Mouse (Mus musculus) T-helper 17 cell (primary cell): ENCODE data around the gene Pgls.

Experiments used
- in situ Hi-C, 2 experiments: fragments of 300-600 bp; cut with MboI, MseI; formaldehyde crosslinking; loops; 1 replicate in 1 of 2; 2 replicates in 1 of 2; pipeline ENCODE4 v1.15.1; 2025; ENCODE audit warnings: high pct_unique_total_duplicates in 2 of 2

The Pgls gene

DNA sequence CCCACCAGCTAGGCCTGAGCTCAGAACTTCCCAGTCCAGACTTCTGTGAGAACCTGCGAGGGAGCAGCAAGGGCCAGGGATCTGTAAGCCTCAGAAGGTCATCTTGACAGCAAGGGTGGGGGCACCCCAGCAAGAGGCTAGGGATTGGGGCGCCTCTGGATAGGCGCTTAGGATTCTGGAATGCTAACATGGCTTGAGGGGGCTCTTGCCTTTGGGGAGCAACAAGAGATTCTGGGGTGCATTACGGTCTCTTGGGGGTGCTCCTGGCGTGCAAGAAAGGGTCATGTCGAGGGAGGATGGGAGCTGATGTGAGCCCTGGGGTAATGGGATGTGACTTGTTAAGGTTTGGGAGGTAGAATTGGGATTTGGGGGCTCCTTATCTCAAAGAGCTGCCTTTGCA lies 23.0 kb upstream of the Pgls start:
- in situ Hi-C loops, result loop anchor here in 1 of 2 experiments (10.0 kb wide), 1 partner anchor 96 kb away; no protein-coding TSS in a partner anchor

DNA sequence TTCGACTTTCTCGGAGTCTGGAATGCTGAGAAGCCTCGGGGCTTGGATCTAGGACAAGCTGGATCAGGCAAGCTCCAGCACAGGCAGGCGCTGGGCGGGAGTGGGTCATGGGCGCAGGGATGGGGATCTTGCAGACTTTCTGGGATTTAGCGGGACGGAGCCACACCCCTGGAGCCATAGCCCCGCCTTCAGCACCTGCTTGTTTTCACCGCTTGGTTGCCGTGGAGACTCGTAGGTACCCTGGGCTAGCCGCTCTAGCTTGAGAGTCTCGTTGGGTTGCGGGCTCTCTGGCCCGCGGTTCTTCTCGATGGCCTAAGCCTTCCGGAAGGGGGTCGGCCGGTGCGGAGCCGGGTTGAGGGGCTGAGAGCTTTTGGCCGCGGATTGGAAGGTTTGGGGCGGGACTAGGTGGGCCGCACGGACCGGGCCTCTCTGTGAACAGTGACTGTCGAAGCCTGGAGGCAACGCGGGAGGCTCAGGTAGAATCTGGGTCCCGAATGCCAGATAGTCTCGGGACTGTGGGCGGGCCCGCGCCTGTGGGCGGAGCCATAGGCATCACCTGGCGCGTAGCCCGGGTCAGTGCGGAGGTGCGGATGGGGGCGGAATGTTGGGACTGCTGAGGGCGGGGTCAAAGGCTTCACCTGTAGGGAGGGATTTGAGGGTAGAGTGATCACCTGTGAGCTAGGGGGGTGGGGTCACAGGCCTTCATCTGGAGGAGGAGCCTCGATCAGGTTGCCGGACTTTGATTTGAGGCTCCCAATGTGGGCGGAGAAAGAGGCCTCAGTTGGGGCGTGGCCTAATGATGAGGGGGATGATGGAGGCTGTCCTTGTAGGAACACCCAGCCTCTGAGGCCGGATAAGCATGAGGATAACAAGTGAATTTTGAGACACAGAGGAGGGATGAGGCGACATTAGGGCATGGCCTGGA lies 22.3 kb upstream of the Pgls start:
- in situ Hi-C loops, result loop anchor here in 1 of 2 experiments (10.0 kb wide), 1 partner anchor 95 kb away; no protein-coding TSS in a partner anchor

- in situ Hi-C loops, result no loop called here
These were observed 21.6 kb upstream of the Pgls start for GRCm38 (mm10) chr8:71570291-71570954.

- in situ Hi-C loops, result no loop called here
These were observed 19.9 kb upstream of the Pgls start for GRCm38 (mm10) chr8:71572077-71572476.

- in situ Hi-C loops, result no loop called here
These were observed 18.9 kb upstream of the Pgls start for GRCm38 (mm10) chr8:71572847-71573633.

- in situ Hi-C loops, result no loop called here
These were observed 17.6 kb upstream of the Pgls start for GRCm38 (mm10) chr8:71574426-71574825.

DNA sequence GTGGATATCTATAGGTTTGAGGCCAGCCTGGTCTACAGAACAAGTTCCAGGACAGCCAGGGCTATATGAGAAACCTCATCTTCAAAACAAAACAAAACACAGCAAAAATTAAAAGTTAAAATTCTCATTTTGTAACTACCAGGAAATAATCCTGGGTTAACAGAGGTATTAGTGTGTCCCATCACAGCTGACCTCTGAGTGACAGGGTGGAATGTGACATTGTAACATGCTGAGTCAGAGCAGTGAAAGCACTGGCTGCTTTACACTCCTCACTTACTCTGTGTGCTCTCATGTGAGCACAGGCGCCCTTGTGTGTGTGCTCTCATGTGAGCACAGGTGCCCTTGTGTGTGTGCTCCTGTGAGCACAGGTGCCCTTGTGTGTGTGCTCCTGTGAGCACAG lies 17.0 kb upstream of the Pgls start:
- in situ Hi-C loops, result no loop called here

DNA sequence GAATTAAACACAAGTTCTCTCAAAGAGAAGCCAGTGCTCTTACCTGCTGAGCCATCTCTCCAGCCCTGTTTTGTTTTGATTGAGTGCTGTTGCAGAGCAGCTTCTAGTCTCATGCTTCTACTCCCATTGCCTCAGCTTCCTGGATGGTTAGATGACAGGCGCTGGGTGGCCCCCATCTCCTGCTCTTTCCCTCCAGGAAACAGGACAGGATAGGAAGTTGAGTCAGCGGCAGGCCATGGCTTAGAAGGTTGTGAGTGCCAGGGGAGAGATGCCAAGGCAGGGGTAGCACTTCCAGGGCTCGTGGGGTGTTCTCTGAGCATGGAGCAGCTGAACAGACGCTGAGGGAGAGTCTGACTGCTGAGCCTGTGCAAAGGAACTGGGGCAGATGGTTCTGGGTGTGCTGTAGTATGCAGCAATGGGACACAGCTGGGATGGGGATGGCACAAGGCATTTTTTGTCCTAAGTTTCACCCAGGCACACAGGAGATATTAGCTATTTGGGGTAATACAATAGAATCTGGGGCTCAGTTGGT lies 14.1 kb upstream of the Pgls start:
- in situ Hi-C loops, result no loop called here

- in situ Hi-C loops, result no loop called here
These were observed 13.0 kb upstream of the Pgls start for GRCm38 (mm10) chr8:71579009-71579408.

GRCm38 (mm10) chr8:71579476-71579875 lies 12.5 kb upstream of the Pgls start:
- in situ Hi-C loops, result no loop called here

DNA sequence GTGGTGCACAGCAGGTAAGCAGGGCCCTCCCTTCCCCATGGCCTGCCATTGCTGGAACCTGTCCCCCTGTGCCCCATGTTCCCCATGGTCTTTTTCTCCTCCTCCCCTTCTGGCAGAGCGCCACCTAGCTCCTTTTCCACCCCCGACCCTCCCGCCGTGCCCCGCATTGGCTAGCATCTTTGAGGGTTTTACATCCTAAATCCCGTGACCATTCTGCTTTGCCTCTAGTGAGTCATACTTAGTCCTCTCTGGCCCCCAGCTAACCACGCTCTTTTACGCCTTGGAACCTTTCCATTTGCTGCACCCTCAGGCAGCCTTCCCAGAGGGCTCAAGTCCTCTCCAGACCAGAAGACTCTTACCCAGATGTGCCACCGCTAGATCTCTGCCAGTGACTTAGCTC lies 11.8 kb upstream of the Pgls start:
- in situ Hi-C loops, result loop anchor here in 1 of 2 experiments (10.0 kb wide), 2 partner anchors 1135 to 1345 kb away; partner anchors contain the start of genes Armc6 and Sugp2

- in situ Hi-C loops, result loop anchor here in 1 of 2 experiments (10.0 kb wide), 2 partner anchors 1128 to 1352 kb away; partner anchors contain the start of genes Armc6 and Sugp2
These were observed 5.1 kb upstream of the Pgls start for GRCm38 (mm10) chr8:71586891-71587290.

GRCm38 (mm10) chr8:71588762-71589161 lies 3.2 kb upstream of the Pgls start:
- in situ Hi-C loops, result loop anchor here in 1 of 2 experiments (10.0 kb wide), 2 partner anchors 1126 to 1354 kb away; partner anchors contain the start of genes Armc6 and Sugp2

DNA sequence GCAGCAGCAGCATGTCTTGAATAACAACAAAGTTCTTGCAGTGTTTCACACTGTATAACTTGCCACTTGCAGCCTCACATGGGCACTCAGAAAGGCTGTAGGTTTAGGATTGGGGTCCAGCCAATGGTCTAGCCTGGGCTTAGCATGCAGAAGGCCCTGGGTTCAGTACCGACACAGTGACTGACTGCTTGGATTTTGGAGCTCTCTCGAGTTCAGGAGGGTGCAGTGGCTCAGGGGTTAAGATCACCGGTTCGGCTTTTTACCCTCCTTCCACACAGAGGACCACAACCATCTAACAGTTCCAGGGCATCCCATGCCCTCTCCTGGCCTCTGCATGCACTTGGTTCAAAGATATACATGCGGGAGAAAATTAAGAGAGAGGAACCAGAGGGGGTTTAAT lies 959 bp upstream of the Pgls start:
- in situ Hi-C loops, result no loop called here

- in situ Hi-C loops, result no loop called here
These were observed 596 bp downstream of the Pgls start for GRCm38 (mm10) chr8:71592374-71593170.

- in situ Hi-C loops, result no loop called here
These were observed 1.8 kb downstream of the Pgls start for GRCm38 (mm10) chr8:71593556-71594323.

- in situ Hi-C loops, result no loop called here
These were observed 2.3 kb downstream of the Pgls start for GRCm38 (mm10) chr8:71594324-71594722.

GRCm38 (mm10) chr8:71595862-71596261 lies 3.9 kb downstream of the Pgls start:
- in situ Hi-C loops, result loop anchor here in 1 of 2 experiments (5.0 kb wide), 1 partner anchor 34 kb away; no protein-coding TSS in a partner anchor

DNA sequence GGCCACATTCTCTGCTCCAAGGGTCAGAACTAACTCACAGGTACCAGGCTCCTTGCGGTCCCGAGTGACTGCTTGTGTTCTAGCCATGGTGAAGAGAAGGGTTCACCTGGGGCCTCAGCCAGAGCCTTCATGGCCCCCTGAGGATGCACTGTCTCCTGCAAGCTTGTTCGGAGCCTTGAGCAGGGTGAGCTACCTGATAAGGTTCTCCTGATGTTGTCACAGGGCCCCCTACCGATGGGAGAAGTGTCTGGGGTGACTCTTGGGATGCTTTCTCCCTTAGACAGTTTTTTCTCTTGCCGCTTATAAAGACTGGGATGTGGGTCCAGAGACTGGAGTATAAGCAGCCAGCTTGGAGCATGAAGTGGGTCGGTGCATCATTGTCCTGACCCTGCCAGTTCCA lies 4.4 kb downstream of the Pgls start:
- in situ Hi-C loops, result loop anchor here in 1 of 2 experiments (5.0 kb wide), 1 partner anchor 34 kb away; no protein-coding TSS in a partner anchor
